Mouse (Mus musculus): ENCODE results near the gene Exo5. TPM values are rescaled to one million over a fixed set of nuclear protein-coding genes. Genes with fewer than 3 reads are reported as not detected.

Gene Exo5
- polyA plus RNA-seq, 1 experiment: 1.9 TPM

- H3K4me3 ChIP-seq (ENCODE audit: insufficient read depth, low read depth, low read length): no peak overlapping the region
- H3K4me1 ChIP-seq (ENCODE audit: control insufficient read depth, insufficient read depth, insufficient read length, low read length): no peaks in the 10 kb centered on the region
- H3K27ac ChIP-seq (replicated peaks; ENCODE audit: low read depth, low read length): no peak overlapping the region
Measured at GRCm38 (mm10) chr4:120891960-120892359, 32.9 kb downstream of the Exo5 start.

- H3K27ac ChIP-seq (replicated peaks; ENCODE audit: low read depth, low read length): no peak overlapping the region
- no peaks in the 10 kb centered on the region for H3K4me1 ChIP-seq (ENCODE audit: control insufficient read depth, insufficient read depth, insufficient read length, low read length)
- no peak overlapping the region for H3K4me3 ChIP-seq (ENCODE audit: insufficient read depth, low read depth, low read length)
Measured at GRCm38 (mm10) chr4:120890754-120891440, 33.9 kb downstream of the Exo5 start.

GRCm38 (mm10) chr4:120888884-120889283 is 35.9 kb downstream of the Exo5 start:
- no peak overlapping the region for H3K27ac ChIP-seq (replicated peaks; ENCODE audit: low read depth, low read length)
- no peak overlapping the region for H3K4me3 ChIP-seq (ENCODE audit: insufficient read depth, low read depth, low read length)

GRCm38 (mm10) chr4:120887381-120888112 is 37.3 kb downstream of the Exo5 start:
- H3K4me1 ChIP-seq (ENCODE audit: control insufficient read depth, insufficient read depth, insufficient read length, low read length): peaks cover 5% of the 10 kb centered on the region; the same call in 1 of the 2 replicates
- H3K4me3 ChIP-seq (ENCODE audit: insufficient read depth, low read depth, low read length): no peak overlapping the region
- H3K27ac ChIP-seq (replicated peaks; ENCODE audit: low read depth, low read length): no peak overlapping the region

More at GRCm38 (mm10) chr4:120888884-120889283, 35.9 kb downstream of the Exo5 start:
- peaks cover 5% of the 10 kb centered on the region; the same call in 1 of the 2 replicates for H3K4me1 ChIP-seq (ENCODE audit: control insufficient read depth, insufficient read depth, insufficient read length, low read length)

GRCm38 (mm10) chr4:120886811-120887210 is 38.0 kb downstream of the Exo5 start:
- Histone ChIP-seq H3K4me1 (ENCODE audit: control insufficient read depth, insufficient read depth, insufficient read length, low read length) (peaks cover 5% of the 10 kb centered on the region; the same call in 1 of the 2 replicates), H3K27ac (replicated peaks; ENCODE audit: low read depth, low read length) (no peak overlapping the region), H3K4me3 (ENCODE audit: insufficient read depth, low read depth, low read length) (no peak overlapping the region)

- peaks cover 5% of the 10 kb centered on the region; the same call in 1 of the 2 replicates for H3K4me1 ChIP-seq (ENCODE audit: control insufficient read depth, insufficient read depth, insufficient read length, low read length)
- no peak overlapping the region for H3K4me3 ChIP-seq (ENCODE audit: insufficient read depth, low read depth, low read length)
- no peak overlapping the region for H3K27ac ChIP-seq (replicated peaks; ENCODE audit: low read depth, low read length)
Measured at GRCm38 (mm10) chr4:120886131-120886530, 38.7 kb downstream of the Exo5 start.

- no peak overlapping the region for H3K4me3 ChIP-seq (ENCODE audit: insufficient read depth, low read depth, low read length)
Measured at GRCm38 (mm10) chr4:120885208-120886120, 39.4 kb downstream of the Exo5 start.

GRCm38 (mm10) chr4:120882002-120882625 is 42.7 kb downstream of the Exo5 start:
- Histone ChIP-seq H3K4me1 (ENCODE audit: control insufficient read depth, insufficient read depth, insufficient read length, low read length) (peaks cover 5% of the 10 kb centered on the region; the same call in 1 of the 2 replicates), H3K27ac (replicated peaks; ENCODE audit: low read depth, low read length) (no peak overlapping the region), H3K4me3 (ENCODE audit: insufficient read depth, low read depth, low read length) (no peak overlapping the region)

More at GRCm38 (mm10) chr4:120885208-120886120, 39.4 kb downstream of the Exo5 start:
- peaks cover 5% of the 10 kb centered on the region; the same call in 1 of the 2 replicates for H3K4me1 ChIP-seq (ENCODE audit: control insufficient read depth, insufficient read depth, insufficient read length, low read length)
- H3K27ac ChIP-seq (replicated peaks; ENCODE audit: low read depth, low read length): no peak overlapping the region

- Histone ChIP-seq H3K4me3 (ENCODE audit: insufficient read depth, low read depth, low read length) (no peak overlapping the region), H3K4me1 (ENCODE audit: control insufficient read depth, insufficient read depth, insufficient read length, low read length) (peaks cover 5% of the 10 kb centered on the region; the same call in 1 of the 2 replicates), H3K27ac (replicated peaks; ENCODE audit: low read depth, low read length) (no peak overlapping the region)
Measured at GRCm38 (mm10) chr4:120880731-120881432, 43.9 kb downstream of the Exo5 start.

- no peak overlapping the region for H3K27ac ChIP-seq (replicated peaks; ENCODE audit: low read depth, low read length)
- H3K4me1 ChIP-seq (ENCODE audit: control insufficient read depth, insufficient read depth, insufficient read length, low read length): no peaks in the 10 kb centered on the region
- H3K4me3 ChIP-seq (ENCODE audit: insufficient read depth, low read depth, low read length): no peak overlapping the region
Measured at GRCm38 (mm10) chr4:120879386-120879785, 45.4 kb downstream of the Exo5 start.

- Histone ChIP-seq H3K27ac (replicated peaks; ENCODE audit: low read depth, low read length) (no peak overlapping the region), H3K4me3 (ENCODE audit: insufficient read depth, low read depth, low read length) (no peak overlapping the region), H3K4me1 (ENCODE audit: control insufficient read depth, insufficient read depth, insufficient read length, low read length) (no peaks in the 10 kb centered on the region)
Measured at GRCm38 (mm10) chr4:120878728-120879127, 46.1 kb downstream of the Exo5 start.

GRCm38 (mm10) chr4:120875961-120876360 is 48.9 kb downstream of the Exo5 start:
- Histone ChIP-seq H3K27ac (replicated peaks; ENCODE audit: low read depth, low read length) (no peak overlapping the region), H3K4me1 (ENCODE audit: control insufficient read depth, insufficient read depth, insufficient read length, low read length) (no peaks in the 10 kb centered on the region), H3K4me3 (ENCODE audit: insufficient read depth, low read depth, low read length) (no peak overlapping the region)
